Mouse (Mus musculus) brain, embryonic 14.5 days (tissue): ENCODE measurements around the gene Calhm3.

ENCODE experiments used
- CTCF ChIP-seq: fragments of 200-500 bp; IDR thresholded peaks from 2 replicates; pipeline ENCODE4 v1.5.1; 2012; ENCODE audit warnings: inconsistent platforms, mild to moderate bottlenecking, moderate library complexity, borderline replicate concordance; ENCODE audit not compliant: insufficient read depth, insufficient read length; ENCODE audit errors: extremely low read depth
- POLR2A ChIP-seq: fragments of 200-500 bp; IDR thresholded peaks from 2 replicates; pipeline ENCODE4 v1.6.1; 2012; ENCODE audit warnings: mild to moderate bottlenecking, inconsistent platforms, borderline replicate concordance; ENCODE audit not compliant: poor library complexity, insufficient read depth, insufficient read length, severe bottlenecking; ENCODE audit errors: extremely low read depth

- TF ChIP-seq CTCF = no peak
- TF ChIP-seq POLR2A = no peak
Measured at GRCm38 (mm10) chr19:47180011-47180410, 22.4 kb upstream of the Calhm3 start.
